Mouse (Mus musculus): ENCODE measurements at regions not wholly inside any gene's neighbourhood (a gene's known extent, or its start where the extent isn't known, plus 50 kb on each side); places are given as distances from the start of the nearest gene placed in this dataset.

GRCm38 (mm10) chr3:13336152-13336551 is 1144.3 kb upstream of the Slc7a12 start:
- Histone ChIP-seq H3K27ac (ENCODE audit: low read length) (no peak overlapping the region), H3K9ac (replicated peaks; ENCODE audit: low read depth, low read length) (no peak overlapping the region), H3K4me1 (replicated peaks; ENCODE audit: control insufficient read depth, insufficient read depth, low read length) (no peaks in the 10 kb centered on the region), H3K4me2 (ENCODE audit: low read length) (no peak overlapping the region), H3K36me3 (ENCODE audit: control insufficient read depth, insufficient read depth) (no peaks in the 10 kb centered on the region), H3K4me3 (replicated peaks; ENCODE audit: low read length) (no peak overlapping the region), H3K27me3 (replicated peaks; ENCODE audit: control insufficient read depth, insufficient read depth, low read length) (no peaks in the 10 kb centered on the region), H3K9me3 (ENCODE audit: control insufficient read depth, low read length) (no peaks in the 10 kb centered on the region)
- no peak for ATAC-seq

- H3K4me2 ChIP-seq (ENCODE audit: low read length): no peak overlapping the region
These were observed 1094.3 kb upstream of the Slc7a12 start for GRCm38 (mm10) chr3:13386148-13386547.

More at GRCm38 (mm10) chr3:13386148-13386547, 1094.3 kb upstream of the Slc7a12 start:
- H3K4me1 ChIP-seq (replicated peaks; ENCODE audit: control insufficient read depth, insufficient read depth, low read length): no peaks in the 10 kb centered on the region
- H3K4me3 ChIP-seq (replicated peaks; ENCODE audit: low read length): no peak overlapping the region
- H3K27ac ChIP-seq (ENCODE audit: low read length): no peak overlapping the region
- H3K9ac ChIP-seq (replicated peaks; ENCODE audit: low read depth, low read length): no peak overlapping the region
- 33% methylated on average over 3 of the region's 3 CpGs for WGBS
- peak; percentile 92 for ATAC-seq
- H3K9me3 ChIP-seq (ENCODE audit: control insufficient read depth, low read length): no peaks in the 10 kb centered on the region
- H3K27me3 ChIP-seq (replicated peaks; ENCODE audit: control insufficient read depth, insufficient read depth, low read length): no peaks in the 10 kb centered on the region
- no peaks in the 10 kb centered on the region for H3K36me3 ChIP-seq (ENCODE audit: control insufficient read depth, insufficient read depth)

Data from forebrain, embryonic 16.5 days (tissue).